In the genomic region with DNA sequence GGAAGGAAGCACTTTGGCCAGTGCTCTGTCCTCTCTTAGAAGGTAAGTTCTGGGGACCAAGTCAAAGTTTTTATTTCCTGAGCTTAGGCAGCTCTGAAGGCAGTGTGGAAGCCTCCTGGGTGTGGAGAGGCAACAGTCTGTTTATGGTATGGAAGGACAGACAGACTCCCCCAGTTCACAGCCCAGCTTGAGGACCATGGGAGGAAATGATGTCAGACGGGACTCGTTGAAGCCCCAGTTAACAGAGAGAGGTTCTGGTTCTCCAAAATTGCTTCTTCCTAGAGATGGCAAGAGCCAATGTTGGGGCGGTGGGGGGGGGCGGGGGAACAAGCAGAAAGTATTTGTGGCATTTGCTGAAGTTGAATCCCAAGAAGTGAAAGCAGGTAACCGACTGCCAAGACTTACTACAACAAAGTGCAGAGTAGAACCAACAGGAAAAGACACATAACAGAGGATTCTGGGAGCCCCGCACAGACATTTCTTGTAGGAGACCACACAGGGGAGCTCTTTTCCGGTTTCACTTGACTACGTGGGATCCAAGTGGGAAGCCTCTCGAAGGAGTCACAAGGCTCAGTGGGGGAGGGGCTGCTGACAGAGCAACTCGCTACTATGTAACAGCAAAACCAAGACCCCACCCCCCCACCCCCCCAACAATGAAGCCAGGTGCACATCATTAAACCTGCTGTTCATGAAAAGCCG, we compare ENCODE assay signal across 8 mouse cellular contexts. TPM values are rescaled to one million over a fixed set of nuclear protein-coding genes. Genes with fewer than 3 reads are reported as not detected.
A peak's percentile ranks its signal among the peaks of the same experiment; 100 is the strongest.
DNase-seq lines count a peak whose midpoint lies in the region; ATAC-seq and TF ChIP-seq lines count a peak whose summit lies in the region.

No protein-coding gene starts in this region.

- no peaks in the 10 kb centered on the region for H3K9me3 ChIP-seq in midbrain, embryonic 14.5 days (ENCODE audit: control insufficient read depth, low read length)
- H3K9me3 ChIP-seq in midbrain, embryonic 10.5 days (replicated peaks) = no peaks in the 10 kb centered on the region
- no peaks in the 10 kb centered on the region for H3K9me3 ChIP-seq in heart, embryonic 15.5 days (replicated peaks)
- no peaks in the 10 kb centered on the region for H3K9me3 ChIP-seq in liver, postnatal 0 days (ENCODE audit: low read length)

- H3K27me3 ChIP-seq in midbrain, embryonic 14.5 days (ENCODE audit: control insufficient read depth, insufficient read depth, low read length) = no peaks in the 10 kb centered on the region
- H3K27me3 ChIP-seq in midbrain, embryonic 10.5 days (ENCODE audit: low read depth, poor library complexity, severe bottlenecking) = no peaks in the 10 kb centered on the region
- no peaks in the 10 kb centered on the region for H3K27me3 ChIP-seq in heart, embryonic 15.5 days
- H3K27me3 ChIP-seq in liver, postnatal 0 days (ENCODE audit: insufficient read depth, low read length) = no peaks in the 10 kb centered on the region

- H3K4me3 ChIP-seq in midbrain, embryonic 14.5 days (replicated peaks; ENCODE audit: low read depth, low read length) = no peak overlapping the region
- H3K4me3 ChIP-seq in midbrain, embryonic 10.5 days = no peak overlapping the region
- peak overlapping the region; percentile 2; the same call in 1 of the 2 replicates for H3K4me3 ChIP-seq in heart, embryonic 15.5 days
- peak overlapping the region; percentile 5; the same call in 1 of the 2 replicates for H3K4me3 ChIP-seq in liver, postnatal 0 days (ENCODE audit: low read depth, low read length)

- no peak for ATAC-seq in midbrain, embryonic 14.5 days (ENCODE audit: low FRiP score, low TSS enrichment)
- ATAC-seq in heart, embryonic 15.5 days (replicated peaks; ENCODE audit: insufficient number of reproducible peaks, insufficient read depth, low FRiP score, low read depth) = no peak
- 0 out of 2 replicates have a peak, but pooled peaks have one; percentile 22 for ATAC-seq in liver, postnatal 0 days

- TF ChIP-seq CTCF in liver, postnatal 0 days (IDR thresholded peaks at IDR 0.05; ENCODE audit: low read depth) = peak; percentile 21; the same call in 1 of the 2 replicates

- peaks cover 23% of the 10 kb centered on the region for H3K36me3 ChIP-seq in midbrain, embryonic 14.5 days (ENCODE audit: control insufficient read depth, insufficient read depth, low read length)
- peaks cover 28% of the 10 kb centered on the region for H3K36me3 ChIP-seq in midbrain, embryonic 10.5 days
- peaks cover 20% of the 10 kb centered on the region for H3K36me3 ChIP-seq in heart, embryonic 15.5 days
- H3K36me3 ChIP-seq in liver, postnatal 0 days (replicated peaks; ENCODE audit: insufficient read depth, low read length) = peaks cover 16% of the 10 kb centered on the region

- 47% methylated on average over 11 of the region's 11 CpGs for WGBS in midbrain, embryonic 14.5 days
- 49% methylated on average over 11 of the region's 11 CpGs for WGBS in midbrain, embryonic 10.5 days
- WGBS in heart, embryonic 15.5 days = 25% methylated on average over 11 of the region's 11 CpGs
- 16% methylated on average over 11 of the region's 11 CpGs for WGBS in liver, postnatal 0 days (ENCODE audit: insufficient replicate concordance)

- H3K27ac ChIP-seq in midbrain, embryonic 14.5 days (replicated peaks; ENCODE audit: low read depth, low read length) = no peak overlapping the region
- no peak overlapping the region for H3K27ac ChIP-seq in midbrain, embryonic 10.5 days (replicated peaks)
- H3K27ac ChIP-seq in heart, embryonic 15.5 days = no peak overlapping the region
- 0 out of 2 replicates have a peak overlapping the region, but pooled peaks have one; percentile 1 for H3K27ac ChIP-seq in liver, postnatal 0 days (ENCODE audit: low read depth)

- no peak overlapping the region for H3K9ac ChIP-seq in midbrain, embryonic 14.5 days (replicated peaks; ENCODE audit: low read length)
- no peak overlapping the region for H3K9ac ChIP-seq in heart, embryonic 15.5 days
- H3K9ac ChIP-seq in liver, postnatal 0 days (replicated peaks) = no peak overlapping the region

- H3K4me2 ChIP-seq in midbrain, embryonic 14.5 days (ENCODE audit: low read length) = no peak overlapping the region
- H3K4me2 ChIP-seq in heart, embryonic 15.5 days = peak overlapping the region; percentile 33
- peak overlapping the region; percentile 65 for H3K4me2 ChIP-seq in liver, postnatal 0 days (ENCODE audit: low read depth, low read length)

- DNase-seq in adrenal gland, postnatal 10 days = peak; percentile 53
- DNase-seq in adrenal gland, postnatal 4 days (ENCODE audit: low spot score in 2 of 2) = no peak
- DNase-seq in midbrain, embryonic 14.5 days = peak; percentile 69
- no peak for DNase-seq in midbrain, embryonic 10.5 days (ENCODE audit: low spot score)
- peak; percentile 44 for DNase-seq in liver, postnatal 0 days
- DNase-seq in thymus, postnatal 10 days (ENCODE audit: low spot score in 2 of 2) = peak; percentile 31 to 51
- no peak for DNase-seq in urinary bladder, postnatal 25 days (ENCODE audit: low spot score)

- no peak for TF ChIP-seq EP300 in liver, postnatal 0 days (IDR thresholded peaks at IDR 0.05; ENCODE audit: low read depth)

- no peaks in the 10 kb centered on the region for H3K4me1 ChIP-seq in midbrain, embryonic 14.5 days (ENCODE audit: control insufficient read depth, insufficient read depth, low read length)
- peaks cover 3% of the 10 kb centered on the region; the same call in 1 of the 2 replicates for H3K4me1 ChIP-seq in midbrain, embryonic 10.5 days
- peaks cover 12% of the 10 kb centered on the region for H3K4me1 ChIP-seq in heart, embryonic 15.5 days (replicated peaks)
- H3K4me1 ChIP-seq in liver, postnatal 0 days (ENCODE audit: insufficient read depth) = peaks cover 8% of the 10 kb centered on the region; the same call in 1 of the 2 replicates

RNA-seq across cellular contexts. Expression of a gene that starts 15.2 kb away (rescaled TPM):
- 100 to 1,000 TPM in 1 of 2 experiments, 10 to 100 TPM in 1; 99.1 to 143 TPM for total RNA-seq in adrenal gland, postnatal 10 days (2021)
- 100 to 1,000 TPM; 121 to 123 TPM for total RNA-seq in adrenal gland, postnatal 4 days (2021)
- 131 and 159 TPM in 2 replicates for polyA plus RNA-seq in midbrain, embryonic 14.5 days (2014; fragmentation: Nextera tagmentation; extraction: Ambion mirVana)
- 151 and 164 TPM in 2 replicates for polyA plus RNA-seq in midbrain, embryonic 10.5 days (2016; fragmentation: Nextera tagmentation; extraction: Ambion mirVana)
- 158 and 170 TPM in 2 replicates for polyA plus RNA-seq in heart, embryonic 15.5 days (2015; fragmentation: Nextera tagmentation; extraction: Ambion mirVana)
- 19.0 and 29.6 TPM in 2 replicates for polyA plus RNA-seq in liver, postnatal 0 days (2015; fragmentation: Nextera tagmentation; extraction: Ambion mirVana)

RNA-seq across cellular contexts. Expression of a gene that starts 41.6 kb away (rescaled TPM):
- 10 to 100 TPM; 31.9 to 40.4 TPM for total RNA-seq in adrenal gland, postnatal 10 days (2021)
- 10 to 100 TPM; 58.0 to 64.5 TPM for total RNA-seq in adrenal gland, postnatal 4 days (2021)
- polyA plus RNA-seq in midbrain, embryonic 14.5 days (2014; fragmentation: Nextera tagmentation; extraction: Ambion mirVana) = 147 and 150 TPM in 2 replicates
- 111 and 117 TPM in 2 replicates for polyA plus RNA-seq in midbrain, embryonic 10.5 days (2016; fragmentation: Nextera tagmentation; extraction: Ambion mirVana)
- 66.1 and 67.8 TPM in 2 replicates for polyA plus RNA-seq in heart, embryonic 15.5 days (2015; fragmentation: Nextera tagmentation; extraction: Ambion mirVana)
- 8.4 and 11.3 TPM in 2 replicates for polyA plus RNA-seq in liver, postnatal 0 days (2015; fragmentation: Nextera tagmentation; extraction: Ambion mirVana)

Comparison
In these comparisons a context has a peak if more than half of its experiments do, and no peak if none do; other contexts are left out.
1. DNase-seq: peak in adrenal gland, postnatal 10 days (single experiment), midbrain, embryonic 14.5 days (single experiment), liver, postnatal 0 days (single experiment) and thymus, postnatal 10 days (2 of 2); none in adrenal gland, postnatal 4 days (0 of 2), midbrain, embryonic 10.5 days (single experiment) and urinary bladder, postnatal 25 days (single experiment).
2. H3K4me3 ChIP-seq: peak in heart, embryonic 15.5 days (single experiment) and liver, postnatal 0 days (single experiment); none in midbrain, embryonic 14.5 days (single experiment) and midbrain, embryonic 10.5 days (single experiment).